Mouse (Mus musculus) limb, embryonic 14.5 days (tissue): ENCODE results near the gene Slc25a13. TPM values are rescaled to one million over a fixed set of nuclear protein-coding genes. Genes with fewer than 3 reads are reported as not detected.
"Not testable (repeated sequence)": the region's sequence is repeated elsewhere in the genome, so short reads cannot be mapped to it uniquely, and the experiment has no call there.

Experiments
- ATAC-seq: fragments of 200-750 bp; cut with Nextera tagmentation; 2 replicates; pipeline ENCODE4 v1.8.0; 2017; ENCODE audit warnings: low read depth, moderate number of reproducible peaks, moderate TSS enrichment; ENCODE audit not compliant: low FRiP score
- DNase-seq: peaks from one replicate; pipeline ENCODE4 v3.0.0-alpha.2; 2015; ENCODE audit warnings: low spot score
- H3K27ac ChIP-seq: fragments of 300-500 bp; sonication (generic); replicated peaks from 2 replicates; pipeline ENCODE4 v1.5.1; 2014; ENCODE audit warnings: low read depth, mild to moderate bottlenecking, low read length, moderate library complexity, mixed read lengths
- H3K27me3 ChIP-seq: fragments of 300-500 bp; sonication (generic); 2 replicates; pipeline ENCODE4 v1.6.1; 2014; ENCODE audit warnings: low read length, mixed read lengths; ENCODE audit not compliant: control insufficient read depth, insufficient read depth
- H3K36me3 ChIP-seq: fragments of 300-500 bp; sonication (generic); 2 replicates; pipeline ENCODE4 v1.6.1; 2014; ENCODE audit warnings: mild to moderate bottlenecking, low read length, moderate library complexity, mixed read lengths; ENCODE audit not compliant: control insufficient read depth, insufficient read depth
- H3K4me1 ChIP-seq: fragments of 300-500 bp; sonication (generic); 2 replicates; pipeline ENCODE4 v1.6.1; 2014; ENCODE audit warnings: antibody characterized with exemption, low read length, mixed read lengths; ENCODE audit not compliant: control insufficient read depth, insufficient read depth
- H3K4me2 ChIP-seq: fragments of 300-500 bp; sonication (generic); replicated peaks from 2 replicates; pipeline ENCODE4 v1.6.1; 2014; ENCODE audit warnings: low read depth, mild to moderate bottlenecking, low read length, moderate library complexity; ENCODE audit not compliant: severe bottlenecking
- H3K4me3 ChIP-seq: fragments of 300-500 bp; sonication (generic); replicated peaks from 2 replicates; pipeline ENCODE4 v1.5.1; 2014; ENCODE audit warnings: low read length
- H3K9ac ChIP-seq: fragments of 300-500 bp; sonication (generic); 2 replicates; pipeline ENCODE4 v1.6.1; 2014; ENCODE audit warnings: mild to moderate bottlenecking, low read depth, low read length, moderate library complexity; ENCODE audit not compliant: severe bottlenecking
- H3K9me3 ChIP-seq: fragments of 300-500 bp; sonication (generic); 2 replicates; pipeline ENCODE4 v1.6.1; 2016; ENCODE audit warnings: low read length; ENCODE audit not compliant: control insufficient read depth
- POLR2A ChIP-seq: fragments of 200-500 bp; IDR thresholded peaks from 2 replicates; pipeline ENCODE4 v1.8.0; 2012; ENCODE audit warnings: inconsistent platforms, mild to moderate bottlenecking, moderate library complexity, borderline replicate concordance; ENCODE audit not compliant: insufficient read depth, insufficient read length; ENCODE audit errors: extremely low read depth
- WGBS: fragments of 180-500 bp; shearing (Covaris S2); extraction: QIAGEN DNeasy Blood & Tissue Kit; methylation state at CpG from one replicate; pipeline ENCODE4 v1.1.7; 2014; 5-methylcytosine and 5-hydroxymethylcytosine counted together
- polyA plus RNA-seq, 2 experiments: library from polyadenylated mRNA; depleted of rRNA in 1 of 2; stranded (reverse) in 1 of 2; unstranded in 1 of 2; fragments of >200 nt; fragmentation: Nextera tagmentation in 1 of 2; extraction: Ambion mirVana in 1 of 2; gene quantifications; 2 replicates each; pipeline versions ENCODE4 v1.2.1 to v1.2.3; 2012 to 2014

The Slc25a13 gene
- polyA plus RNA-seq, 2 experiments = 8.2 to 19.1 TPM

DNA sequence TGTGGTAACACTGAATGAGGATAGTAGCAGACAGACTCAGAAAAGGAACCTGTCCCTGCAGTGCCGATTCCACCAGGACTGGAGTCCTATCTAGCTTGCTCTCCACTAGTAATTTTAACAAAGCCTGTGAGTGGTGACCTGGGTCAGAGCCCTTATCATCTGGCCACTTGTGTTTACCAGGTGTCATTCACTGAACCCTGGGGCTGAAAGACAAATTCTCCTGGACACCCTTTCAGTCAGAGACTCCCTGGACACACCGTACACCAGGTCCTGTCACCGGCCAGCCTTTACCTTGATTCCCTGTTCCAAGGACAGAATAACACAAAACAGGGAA is 31.3 kb downstream of the Slc25a13 start:
- WGBS = 77% methylated on average over 3 of the region's 3 CpGs

GRCm38 (mm10) chr6:6184921-6185734 is 31.8 kb downstream of the Slc25a13 start:
- Histone ChIP-seq H3K4me3 (no peak overlapping the region), H3K4me1 (0 out of 2 replicates have a peak, but pooled peaks cover 4% of the 10 kb centered on the region), H3K36me3 (no peaks in the 10 kb centered on the region), H3K27me3 (no peaks in the 10 kb centered on the region), H3K9me3 (no peaks in the 10 kb centered on the region), H3K4me2 (no peak overlapping the region), H3K27ac (no peak overlapping the region), H3K9ac (no peak overlapping the region)
- DNase-seq (no peak), ATAC-seq (no peak)
- TF ChIP-seq POLR2A = no peak
- WGBS = 69% methylated on average over 7 of the region's 7 CpGs

More for the DNA sequence above, 31.3 kb downstream of the Slc25a13 start:
- H3K4me2 ChIP-seq = no peak overlapping the region
- H3K27ac ChIP-seq = no peak overlapping the region
- H3K9me3 ChIP-seq = no peaks in the 10 kb centered on the region
- no peak for DNase-seq
- no peak for ATAC-seq
- H3K27me3 ChIP-seq = no peaks in the 10 kb centered on the region
- no peak for TF ChIP-seq POLR2A
- H3K9ac ChIP-seq = no peak overlapping the region
- no peak overlapping the region for H3K4me3 ChIP-seq
- H3K36me3 ChIP-seq = no peaks in the 10 kb centered on the region
- 0 out of 2 replicates have a peak, but pooled peaks cover 4% of the 10 kb centered on the region for H3K4me1 ChIP-seq

GRCm38 (mm10) chr6:6183601-6184000 is 33.4 kb downstream of the Slc25a13 start:
- no peak for ATAC-seq
- Histone ChIP-seq H3K4me1 (no peaks in the 10 kb centered on the region), H3K9me3 (no peaks in the 10 kb centered on the region), H3K27me3 (no peaks in the 10 kb centered on the region), H3K36me3 (peaks cover 2% of the 10 kb centered on the region; the same call in 1 of the 2 replicates), H3K4me2 (no peak overlapping the region), H3K9ac (no peak overlapping the region), H3K27ac (no peak overlapping the region), H3K4me3 (no peak overlapping the region)
- TF ChIP-seq POLR2A = no peak
- no peak for DNase-seq
- WGBS = 83% methylated on average over 8 of the region's 8 CpGs

DNA sequence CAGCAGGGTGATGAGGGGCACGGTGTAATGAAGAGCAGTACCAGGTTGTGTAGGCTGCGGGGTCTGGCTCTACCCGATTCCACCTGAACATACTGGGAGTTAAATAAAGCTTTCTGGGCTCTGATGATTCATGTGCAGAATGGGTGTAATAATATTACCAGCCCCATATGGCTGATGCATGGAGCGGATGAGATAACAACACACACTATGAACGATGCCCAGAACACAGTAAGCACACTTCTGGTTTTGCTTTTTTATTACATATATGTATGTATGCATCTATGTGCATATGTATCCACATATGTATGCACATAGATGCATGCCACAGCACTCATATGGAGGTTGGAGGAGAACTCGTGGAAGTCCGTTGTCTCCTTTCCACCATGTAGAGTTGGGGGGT is 34.8 kb downstream of the Slc25a13 start:
- no peak for DNase-seq
- TF ChIP-seq POLR2A = no peak
- no peak overlapping the region for H3K4me2 ChIP-seq
- no peak overlapping the region for H3K9ac ChIP-seq
- peaks cover 5% of the 10 kb centered on the region; the same call in 1 of the 2 replicates for H3K36me3 ChIP-seq
- no peaks in the 10 kb centered on the region for H3K4me1 ChIP-seq
- no peaks in the 10 kb centered on the region for H3K9me3 ChIP-seq
- WGBS = 91% methylated on average over 7 of the region's 7 CpGs
- H3K27me3 ChIP-seq = no peaks in the 10 kb centered on the region
- no peak overlapping the region for H3K4me3 ChIP-seq
- no peak overlapping the region for H3K27ac ChIP-seq
- ATAC-seq = no peak

GRCm38 (mm10) chr6:6178341-6178740 is 38.6 kb downstream of the Slc25a13 start:
- not testable (repeated sequence) for H3K4me1 ChIP-seq, H3K36me3 ChIP-seq, H3K4me2 ChIP-seq, H3K9ac ChIP-seq, H3K27me3 ChIP-seq, H3K27ac ChIP-seq, ATAC-seq, H3K4me3 ChIP-seq, DNase-seq, H3K9me3 ChIP-seq
- WGBS = 90% methylated on average over 15 of the region's 15 CpGs
